Mouse (Mus musculus) c-Kit-negative CD71-positive TER-119-positive erythroid progenitor cells, embryonic 14.5 days (primary cell): Measurements from ENCODE around the gene Emp1.

Experiments
- DNase-seq: peaks from one replicate; pipeline ENCODE4 v3.0.0-alpha.2; 2013; ENCODE audit warnings: low read depth, low spot score

Gene Emp1

GRCm38 (mm10) chr6:135362459-135363159, at the start of gene Emp1:
Emp1 (plus strand) TSS chr6:135362545.
- DNase-seq = no peak

GRCm38 (mm10) chr6:135313981-135314380, 48.4 kb upstream of the Emp1 start:
- DNase-seq = no peak

- no peak for DNase-seq
Observed at GRCm38 (mm10) chr6:135316141-135316540, 46.2 kb upstream of the Emp1 start.

- DNase-seq = no peak
Observed at GRCm38 (mm10) chr6:135319431-135319933, 42.9 kb upstream of the Emp1 start.

GRCm38 (mm10) chr6:135322749-135323148, 39.6 kb upstream of the Emp1 start:
- no peak for DNase-seq

- no peak for DNase-seq
Observed at GRCm38 (mm10) chr6:135323311-135323982, 38.9 kb upstream of the Emp1 start.

GRCm38 (mm10) chr6:135324111-135324510, 38.2 kb upstream of the Emp1 start:
- DNase-seq = no peak

- DNase-seq = no peak
Observed at GRCm38 (mm10) chr6:135324686-135325300, 37.6 kb upstream of the Emp1 start.

GRCm38 (mm10) chr6:135326847-135327246, 35.5 kb upstream of the Emp1 start:
- no peak for DNase-seq

GRCm38 (mm10) chr6:135331916-135332315, 30.4 kb upstream of the Emp1 start:
- DNase-seq = no peak

- DNase-seq = no peak
Observed at GRCm38 (mm10) chr6:135332737-135333281, 29.5 kb upstream of the Emp1 start.

- DNase-seq = no peak
Observed at GRCm38 (mm10) chr6:135333994-135334651, 28.2 kb upstream of the Emp1 start.

- DNase-seq = no peak
Observed at GRCm38 (mm10) chr6:135336376-135336775, 26.0 kb upstream of the Emp1 start.

- no peak for DNase-seq
Observed at GRCm38 (mm10) chr6:135340355-135341075, 21.8 kb upstream of the Emp1 start.

- no peak for DNase-seq
Observed at GRCm38 (mm10) chr6:135341076-135341378, 21.3 kb upstream of the Emp1 start.

GRCm38 (mm10) chr6:135351638-135352302, 10.6 kb upstream of the Emp1 start:
- no peak for DNase-seq

- no peak for DNase-seq
Observed at GRCm38 (mm10) chr6:135352537-135352936, 9.8 kb upstream of the Emp1 start.

GRCm38 (mm10) chr6:135354953-135355352, 7.4 kb upstream of the Emp1 start:
- no peak for DNase-seq

GRCm38 (mm10) chr6:135360331-135360730, 2.0 kb upstream of the Emp1 start:
- no peak for DNase-seq

- no peak for DNase-seq
Observed at GRCm38 (mm10) chr6:135362098-135362458, 267 bp upstream of the Emp1 start.
